Mouse (Mus musculus): ENCODE results near the gene Atg4c. TPM values are rescaled to one million over a fixed set of nuclear protein-coding genes. Genes with fewer than 3 reads are reported as not detected.
A peak's percentile ranks its signal among the peaks of the same experiment; 100 is the strongest.

Gene Atg4c
- total and polyA plus RNA-seq, 3 experiments, result 1.2 to 2.3 TPM; not detected in 1

- H3K36me3 ChIP-seq (ENCODE audit: control insufficient read depth in 1 of 2, insufficient read depth in 2 of 2, low read length in 2 of 2), result peaks cover 0 to 11% of the 10 kb centered on the region in 2 experiments; a peak in 2 of 4 replicates
- H3K27ac ChIP-seq (ENCODE audit: control insufficient read depth, low read depth, low read length), result no peak overlapping the region
- no peak for DNase-seq (ENCODE audit: low read depth, low spot score)
- no peaks in the 10 kb centered on the region for H3K27me3 ChIP-seq (ENCODE audit: control insufficient read depth in 1 of 2, insufficient read depth in 2 of 2, low read length in 2 of 2)
- no peak overlapping the region for H3K4me3 ChIP-seq (ENCODE audit: control insufficient read depth in 1 of 2, insufficient read depth in 1 of 2, low read depth in 2 of 2, low read length in 2 of 2)
- H3K4me1 ChIP-seq (ENCODE audit: control insufficient read depth in 1 of 2, insufficient read depth in 2 of 2, low read length in 2 of 2), result peaks cover 2 to 13% of the 10 kb centered on the region in 2 experiments; a peak in 2 of 4 replicates
- no peak overlapping the region for H3K9ac ChIP-seq (ENCODE audit: control insufficient read depth, low read depth, low read length, poor library complexity, severe bottlenecking)
- H3K9me3 ChIP-seq (replicated peaks; ENCODE audit: insufficient read depth, low read length), result no peaks in the 10 kb centered on the region
- TF ChIP-seq MYB (IDR thresholded peaks at IDR 0.05; ENCODE audit: low read depth, low read length), result no peak
- TF ChIP-seq SIN3A (IDR thresholded peaks at IDR 0.05; ENCODE audit: low read length), result no peak
- TF ChIP-seq EP300 (IDR thresholded peaks at IDR 0.05; ENCODE audit: low read depth in 1 of 2, low read length in 2 of 2), result no peak
- no peak for TF ChIP-seq ZC3H11A (IDR thresholded peaks at IDR 0.05; ENCODE audit: low read depth, low read length)
- TF ChIP-seq MEF2A (IDR thresholded peaks at IDR 0.05; ENCODE audit: extremely low read depth, insufficient replicate concordance, low read depth, low read length, poor library complexity, severe bottlenecking), result no peak
- TF ChIP-seq RCOR1 (IDR thresholded peaks at IDR 0.05; ENCODE audit: low read depth, low read length), result no peak
- no peak for TF ChIP-seq GATA1 (IDR thresholded peaks at IDR 0.05; ENCODE audit: low read depth, low read length)
- no peak for TF ChIP-seq CHD1 (IDR thresholded peaks at IDR 0.05; ENCODE audit: low read depth, low read length)
- TF ChIP-seq MYC (IDR thresholded peaks at IDR 0.05; ENCODE audit: low read depth, low read length), result no peak
- no peak for TF ChIP-seq TBP (IDR thresholded peaks at IDR 0.05; ENCODE audit: low read depth, low read length)
- no peak for TF ChIP-seq CHD2 (IDR thresholded peaks at IDR 0.05; ENCODE audit: low read length)
- no peak for TF ChIP-seq TAL1 (IDR thresholded peaks at IDR 0.05; ENCODE audit: low read length)
- TF ChIP-seq CTCF (IDR thresholded peaks at IDR 0.05 in 2 of 3, conservative IDR thresholded peaks at IDR 0.05 in 1 of 3; ENCODE audit: control insufficient read depth in 1 of 3, insufficient read depth in 1 of 3, low read depth in 2 of 3, low read length in 3 of 3, poor library complexity in 1 of 3, severe bottlenecking in 1 of 3), result no peak
- no peak for TF ChIP-seq MXI1 (IDR thresholded peaks at IDR 0.05; ENCODE audit: low read depth, low read length)
- TF ChIP-seq ZNF384 (IDR thresholded peaks at IDR 0.05; ENCODE audit: low read depth, low read length), result no peak
- no peak for TF ChIP-seq E2F4 (IDR thresholded peaks at IDR 0.05; ENCODE audit: borderline replicate concordance, low read depth, low read length)
- TF ChIP-seq ZKSCAN1 (IDR thresholded peaks at IDR 0.05; ENCODE audit: low read depth, low read length), result no peak
- no peaks in the 10 kb centered on the region for H3K79me2 ChIP-seq (ENCODE audit: control insufficient read depth, insufficient read depth, low read length, poor library complexity)
These were observed 12.6 kb downstream of the Atg4c start for GRCm38 (mm10) chr4:99206356-99206755.

GRCm38 (mm10) chr4:99210087-99210486, 16.4 kb downstream of the Atg4c start:
- peak; percentile 55 for DNase-seq (ENCODE audit: low read depth, low spot score)
- H3K4me1 ChIP-seq (ENCODE audit: control insufficient read depth in 1 of 2, insufficient read depth in 2 of 2, low read length in 2 of 2), result peaks cover 2 to 13% of the 10 kb centered on the region in 2 experiments; a peak in 2 of 4 replicates
- no peaks in the 10 kb centered on the region for H3K9me3 ChIP-seq (replicated peaks; ENCODE audit: insufficient read depth, low read length)
- no peaks in the 10 kb centered on the region for H3K79me2 ChIP-seq (ENCODE audit: control insufficient read depth, insufficient read depth, low read length, poor library complexity)
- H3K4me3 ChIP-seq (ENCODE audit: control insufficient read depth in 1 of 2, insufficient read depth in 1 of 2, low read depth in 2 of 2, low read length in 2 of 2), result no peak overlapping the region
- H3K9ac ChIP-seq (ENCODE audit: control insufficient read depth, low read depth, low read length, poor library complexity, severe bottlenecking), result peak overlapping the region; percentile 20; the same call in 1 of the 2 replicates
- no peaks in the 10 kb centered on the region for H3K27me3 ChIP-seq (ENCODE audit: control insufficient read depth in 1 of 2, insufficient read depth in 2 of 2, low read length in 2 of 2)
- H3K36me3 ChIP-seq (ENCODE audit: control insufficient read depth in 1 of 2, insufficient read depth in 2 of 2, low read length in 2 of 2), result peaks cover 0 to 11% of the 10 kb centered on the region in 2 experiments; a peak in 2 of 4 replicates
- peak overlapping the region; percentile 11; the same call in 1 of the 2 replicates for H3K27ac ChIP-seq (ENCODE audit: control insufficient read depth, low read depth, low read length)
- TF ChIP-seq USF1 (IDR thresholded peaks at IDR 0.05; ENCODE audit: low read depth, low read length) (no peak), MAFK (IDR thresholded peaks at IDR 0.05; ENCODE audit: borderline replicate concordance, low read depth, low read length) (no peak), GATA1 (IDR thresholded peaks at IDR 0.05; ENCODE audit: low read depth, low read length) (0 out of 2 replicates have a peak, but pooled peaks have one; percentile 16), CTCF (IDR thresholded peaks at IDR 0.05 in 2 of 3, conservative IDR thresholded peaks at IDR 0.05 in 1 of 3; ENCODE audit: control insufficient read depth in 1 of 3, insufficient read depth in 1 of 3, low read depth in 2 of 3, low read length in 3 of 3, poor library complexity in 1 of 3, severe bottlenecking in 1 of 3) (peak in 1 of 3 experiments; percentile 7; a peak in 1 of 6 replicates), ETS1 (IDR thresholded peaks at IDR 0.05; ENCODE audit: low read depth, low read length) (0 out of 2 replicates have a peak, but pooled peaks have one; percentile 27), TCF12 (IDR thresholded peaks at IDR 0.05; ENCODE audit: low read depth, low read length) (peak; percentile 60), RCOR1 (IDR thresholded peaks at IDR 0.05; ENCODE audit: low read depth, low read length) (peak; percentile 24; the same call in 1 of the 2 replicates), EP300 (IDR thresholded peaks at IDR 0.05; ENCODE audit: low read depth in 1 of 2, low read length in 2 of 2) (peak in 1 of 2 experiments; percentile 22; a peak in 1 of 4 replicates)
